Comparison of ENCODE assay signal across 14 mouse cellular contexts in genomic region chr9:37140464-37141181, GRCm38 (mm10). TPM values are rescaled to one million over a fixed set of nuclear protein-coding genes. Genes with fewer than 3 reads are reported as not detected.
DNase-seq lines count a peak whose midpoint lies in the region; ATAC-seq and TF ChIP-seq lines count a peak whose summit lies in the region.
"Had no signal": no experiment of that assay in that cellular context is flagged by ENCODE, and none has a peak within 500 bp of the region (broad histone marks: within the 10 kb centered on the region; RNA-seq: fewer than 3 reads in every experiment).

No protein-coding gene starts in this region.

- no peak for TF ChIP-seq CTCF in intestine, postnatal 0 days (IDR thresholded peaks at IDR 0.05; ENCODE audit: low read depth)

- peak; percentile 30 for DNase-seq in embryo, embryonic 9.5 days (ENCODE audit: extremely low spot score)
- DNase-seq in embryo, embryonic 10.5 days (ENCODE audit: low spot score): no peak
- peak; percentile 51 for DNase-seq in intestine, embryonic 14.5 days (ENCODE audit: low spot score)
- DNase-seq in embryonic facial prominence, embryonic 14.5 days (ENCODE audit: low spot score): peak; percentile 70
- DNase-seq in mesoderm, embryonic 11.5 days (ENCODE audit: low read depth, low spot score): peak; percentile 12
- no peak for DNase-seq in right cerebral cortex, postnatal 25 days
- no peak for DNase-seq in yolk sac, embryonic 10.5 days (ENCODE audit: low spot score)
- DNase-seq: kidney, adult 11 months; liver, embryonic 13.5 days; thymus, postnatal 14 days had no signal

- H3K4me2 ChIP-seq in intestine, embryonic 14.5 days (ENCODE audit: low read length): no peak overlapping the region
- H3K4me2 ChIP-seq in intestine, postnatal 0 days (replicated peaks; ENCODE audit: low read depth): no peak overlapping the region
- no peak overlapping the region for H3K4me2 ChIP-seq in embryonic facial prominence, embryonic 14.5 days (ENCODE audit: low read depth, low read length)
- H3K4me2 ChIP-seq: liver, embryonic 13.5 days had no signal

- H3K27me3 ChIP-seq in intestine, embryonic 14.5 days (replicated peaks; ENCODE audit: control insufficient read depth, insufficient read depth, low read length): 0 out of 2 replicates have a peak, but pooled peaks cover 3% of the 10 kb centered on the region
- H3K27me3 ChIP-seq in intestine, postnatal 0 days (replicated peaks; ENCODE audit: control insufficient read depth, insufficient read depth, low read length): peaks cover 15% of the 10 kb centered on the region; the same call in 1 of the 2 replicates
- peaks cover 20% of the 10 kb centered on the region for H3K27me3 ChIP-seq in embryonic facial prominence, embryonic 14.5 days (replicated peaks; ENCODE audit: control insufficient read depth, insufficient read depth, low read length)

- H3K36me3 ChIP-seq in intestine, embryonic 14.5 days (ENCODE audit: control insufficient read depth, insufficient read depth, low read length): no peaks in the 10 kb centered on the region
- H3K36me3 ChIP-seq in intestine, postnatal 0 days (ENCODE audit: control insufficient read depth, insufficient read depth): no peaks in the 10 kb centered on the region
- no peaks in the 10 kb centered on the region for H3K36me3 ChIP-seq in embryonic facial prominence, embryonic 14.5 days (ENCODE audit: control insufficient read depth, insufficient read depth, low read length)
- H3K36me3 ChIP-seq: G1E; liver, embryonic 13.5 days had no signal

- no peak for ATAC-seq in intestine, embryonic 14.5 days (replicated peaks; ENCODE audit: low FRiP score, low TSS enrichment, low read depth)
- no peak for ATAC-seq in intestine, postnatal 0 days
- ATAC-seq in embryonic facial prominence, embryonic 14.5 days (ENCODE audit: low read depth): 0 out of 2 replicates have a peak, but pooled peaks have one; percentile 4
- ATAC-seq: activated CD4-positive, CD25-positive, alpha-beta regulatory T cell, adult 4 months had no signal

- H3K9me3 ChIP-seq in intestine, embryonic 14.5 days (ENCODE audit: control insufficient read depth, low read length): no peaks in the 10 kb centered on the region
- no peaks in the 10 kb centered on the region for H3K9me3 ChIP-seq in intestine, postnatal 0 days (ENCODE audit: control insufficient read depth)
- H3K9me3 ChIP-seq in embryonic facial prominence, embryonic 14.5 days (ENCODE audit: control insufficient read depth, low read length): no peaks in the 10 kb centered on the region
- H3K9me3 ChIP-seq: G1E; liver, embryonic 13.5 days had no signal

- H3K4me1 ChIP-seq in intestine, embryonic 14.5 days (replicated peaks; ENCODE audit: control insufficient read depth, insufficient read depth, low read length): peaks cover 52% of the 10 kb centered on the region
- no peaks in the 10 kb centered on the region for H3K4me1 ChIP-seq in intestine, postnatal 0 days (replicated peaks; ENCODE audit: control insufficient read depth, insufficient read depth, low read length)
- H3K4me1 ChIP-seq in embryonic facial prominence, embryonic 14.5 days (ENCODE audit: control insufficient read depth, insufficient read depth, low read length): peaks cover 66% of the 10 kb centered on the region

- 32% methylated on average over 5 of the region's 5 CpGs for WGBS in intestine, embryonic 14.5 days
- WGBS in intestine, postnatal 0 days: 65% methylated on average over 5 of the region's 5 CpGs
- 18% methylated on average over 5 of the region's 5 CpGs for WGBS in embryonic facial prominence, embryonic 14.5 days

- H3K27ac ChIP-seq in intestine, embryonic 14.5 days (ENCODE audit: low read depth): no peak overlapping the region
- H3K27ac ChIP-seq in intestine, postnatal 0 days (ENCODE audit: low read depth, low read length): no peak overlapping the region
- peak overlapping the region; percentile 10; the same call in 1 of the 2 replicates for H3K27ac ChIP-seq in embryonic facial prominence, embryonic 14.5 days (replicated peaks; ENCODE audit: low read depth, low read length)
- H3K27ac ChIP-seq: liver, embryonic 13.5 days; macrophage had no signal

- H3K4me3 ChIP-seq in intestine, embryonic 14.5 days (ENCODE audit: low read depth, low read length): no peak overlapping the region
- no peak overlapping the region for H3K4me3 ChIP-seq in intestine, postnatal 0 days (ENCODE audit: low read depth, low read length)
- H3K4me3 ChIP-seq in embryonic facial prominence, embryonic 14.5 days (ENCODE audit: low read depth, low read length): no peak overlapping the region
- H3K4me3 ChIP-seq: liver, embryonic 13.5 days had no signal

- H3K9ac ChIP-seq in intestine, embryonic 14.5 days (ENCODE audit: low read length): no peak overlapping the region
- H3K9ac ChIP-seq in intestine, postnatal 0 days (ENCODE audit: low read depth, low read length): no peak overlapping the region
- H3K9ac ChIP-seq in embryonic facial prominence, embryonic 14.5 days (ENCODE audit: low read depth, low read length): no peak overlapping the region
- H3K9ac ChIP-seq: liver, embryonic 13.5 days had no signal

RNA-seq across cellular contexts. Expression of gene Pknox2, which starts 6.6 kb away (rescaled TPM):
- 8.8 and 9.6 TPM in 2 replicates for polyA plus RNA-seq in intestine, embryonic 14.5 days (2014; fragmentation: Nextera tagmentation; extraction: Ambion mirVana)
- 2.4 and 2.8 TPM in 2 replicates for polyA plus RNA-seq in intestine, postnatal 0 days (2015; fragmentation: Nextera tagmentation; extraction: Ambion mirVana)
- 9.5 and 10.6 TPM in 2 replicates for polyA plus RNA-seq in embryonic facial prominence, embryonic 14.5 days (2014; fragmentation: Nextera tagmentation; extraction: Ambion mirVana)
- polyA plus RNA-seq: activated CD4-positive, CD25-positive, alpha-beta regulatory T cell, adult 4 months; G1E; macrophage had no signal

Comparison
In these comparisons a context has a peak if more than half of its experiments do, and no peak if none do; other contexts are left out.
1. DNase-seq: peak in embryo, embryonic 9.5 days (single experiment), intestine, embryonic 14.5 days (single experiment), embryonic facial prominence, embryonic 14.5 days (single experiment) and mesoderm, embryonic 11.5 days (single experiment); none in embryo, embryonic 10.5 days (single experiment), right cerebral cortex, postnatal 25 days (single experiment) and yolk sac, embryonic 10.5 days (single experiment).